Mouse (Mus musculus) hindbrain, embryonic 11.5 days (tissue): ENCODE results near the gene Igfbp4. TPM values are rescaled to one million over a fixed set of nuclear protein-coding genes. Genes with fewer than 3 reads are reported as not detected.

Source experiments
- ATAC-seq: fragments of 200-750 bp; cut with Nextera tagmentation; 2 replicates; pipeline ENCODE4 v1.8.0; 2017; ENCODE audit warnings: mild to moderate bottlenecking, moderate TSS enrichment, moderate library complexity; ENCODE audit not compliant: low FRiP score
- DNase-seq: peaks from one replicate; pipeline ENCODE4 v3.0.0-alpha.2; 2015; ENCODE audit warnings: low spot score
- H3K27ac ChIP-seq: fragments of 300-500 bp; sonication (generic); 2 replicates; pipeline ENCODE4 v1.5.1; 2014; ENCODE audit warnings: mild to moderate bottlenecking, low read depth, low read length
- H3K27me3 ChIP-seq: fragments of 300-500 bp; sonication (generic); 2 replicates; pipeline ENCODE4 v1.6.1; 2014; ENCODE audit warnings: mild to moderate bottlenecking, low read length, moderate library complexity, mixed read lengths; ENCODE audit not compliant: control insufficient read depth, insufficient read depth
- H3K36me3 ChIP-seq: fragments of 300-500 bp; sonication (generic); 2 replicates; pipeline ENCODE4 v1.6.1; 2014; ENCODE audit warnings: mild to moderate bottlenecking, low read length, moderate library complexity, mixed read lengths; ENCODE audit not compliant: control insufficient read depth, insufficient read depth
- H3K4me1 ChIP-seq: fragments of 300-500 bp; sonication (generic); replicated peaks from 2 replicates; pipeline ENCODE4 v1.6.1; 2014; ENCODE audit warnings: low read length, mixed read lengths; ENCODE audit not compliant: control insufficient read depth, insufficient read depth
- H3K4me2 ChIP-seq: fragments of 300-500 bp; sonication (generic); replicated peaks from 2 replicates; pipeline ENCODE4 v1.6.1; 2014; ENCODE audit warnings: mild to moderate bottlenecking, low read depth, low read length
- H3K4me3 ChIP-seq: fragments of 300-500 bp; sonication (generic); 2 replicates; pipeline ENCODE4 v1.5.1; 2014; ENCODE audit warnings: low read depth, low read length
- H3K9ac ChIP-seq: fragments of 300-500 bp; sonication (generic); 2 replicates; pipeline ENCODE4 v1.6.1; 2014; ENCODE audit warnings: low read depth, low read length
- H3K9me3 ChIP-seq: fragments of 300-500 bp; sonication (generic); 2 replicates; pipeline ENCODE4 v1.6.1; 2016; ENCODE audit warnings: low read length; ENCODE audit not compliant: control insufficient read depth
- WGBS: fragments of 180-500 bp; shearing (Covaris S2); extraction: QIAGEN DNeasy Blood & Tissue Kit; methylation state at CpG from one replicate; pipeline ENCODE4 v1.1.7; 2014; 5-methylcytosine and 5-hydroxymethylcytosine counted together
- polyA plus RNA-seq: library from polyadenylated mRNA; unstranded; fragments of >200 nt; fragmentation: Nextera tagmentation; extraction: Ambion mirVana; gene quantifications from 2 replicates; pipeline ENCODE4 v1.2.1, GENCODE M21; 2014

Gene Igfbp4
- polyA plus RNA-seq = 288 and 295 TPM in 2 replicates

DNA sequence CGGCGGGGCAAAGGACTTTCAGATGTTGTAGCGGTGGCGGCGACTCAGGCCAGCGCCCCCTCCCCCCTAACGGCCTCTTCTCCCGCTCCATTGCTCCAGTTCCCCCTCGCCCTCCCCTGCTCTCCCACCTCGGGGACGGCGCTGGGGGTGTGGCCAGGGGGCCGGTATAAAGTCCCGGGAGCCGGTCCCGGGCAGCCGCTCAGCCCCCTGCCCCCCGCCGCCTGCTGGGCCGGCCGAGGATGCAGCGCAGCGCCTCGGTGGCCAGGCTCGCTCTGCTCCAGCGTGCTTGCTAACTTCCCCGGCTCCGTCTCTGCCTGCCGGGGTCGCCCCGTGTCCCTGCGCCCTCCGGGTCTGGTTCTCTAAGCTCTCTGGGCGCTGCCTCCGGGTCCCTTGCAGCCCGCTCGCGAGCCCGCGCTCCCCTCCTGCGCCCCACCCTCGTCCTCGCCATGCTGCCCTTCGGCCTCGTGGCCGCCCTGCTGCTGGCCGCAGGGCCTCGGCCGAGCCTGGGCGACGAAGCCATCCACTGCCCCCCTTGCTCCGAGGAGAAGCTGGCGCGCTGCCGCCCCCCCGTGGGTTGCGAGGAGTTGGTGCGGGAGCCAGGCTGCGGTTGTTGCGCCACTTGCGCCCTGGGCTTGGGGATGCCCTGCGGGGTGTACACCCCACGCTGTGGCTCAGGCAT, at the start of gene Igfbp4:
Igfbp4 (plus strand) TSS at position 194 of the 679 bp plus-strand sequence.
- 0 out of 2 replicates have a peak, but pooled peaks cover 4% of the 10 kb centered on the region for H3K4me1 ChIP-seq

DNA sequence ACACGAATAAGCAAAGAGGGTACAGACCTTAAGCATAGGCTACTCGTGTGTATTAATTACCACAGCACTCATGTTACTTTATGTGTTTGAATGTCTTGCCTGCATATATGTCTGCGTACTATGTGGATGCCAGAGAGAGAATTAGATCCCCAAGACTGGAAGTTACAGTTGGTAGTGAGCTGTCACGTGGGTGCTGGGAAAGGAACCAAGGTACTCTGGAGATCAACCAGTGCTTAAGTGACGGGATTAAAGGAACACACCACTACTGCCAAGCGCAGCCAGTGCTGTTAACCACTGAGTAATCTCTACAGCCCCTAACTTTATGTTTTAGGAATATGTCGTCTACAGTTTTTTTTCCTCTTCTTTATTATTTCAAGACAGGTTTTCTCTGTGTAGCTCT, 45.1 kb upstream of the Igfbp4 start:
- no peak overlapping the region for H3K9ac ChIP-seq

More for the DNA sequence above, at the start of gene Igfbp4:
- peak within 1 kb of the TSS; percentile 98 for H3K4me2 ChIP-seq
- H3K36me3 ChIP-seq = no peaks in the 10 kb centered on the region
- H3K9me3 ChIP-seq = no peaks in the 10 kb centered on the region
- no peaks in the 10 kb centered on the region for H3K27me3 ChIP-seq
- H3K27ac ChIP-seq = peak within 1 kb of the TSS; percentile 93
- DNase-seq (peak; percentile 85), ATAC-seq (peak; percentile 79)
- under 1% methylated on average over 51 of the region's 63 CpGs for WGBS
- peak within 1 kb of the TSS; percentile 68 for H3K4me3 ChIP-seq
- H3K9ac ChIP-seq = peak within 1 kb of the TSS; percentile 89

DNA sequence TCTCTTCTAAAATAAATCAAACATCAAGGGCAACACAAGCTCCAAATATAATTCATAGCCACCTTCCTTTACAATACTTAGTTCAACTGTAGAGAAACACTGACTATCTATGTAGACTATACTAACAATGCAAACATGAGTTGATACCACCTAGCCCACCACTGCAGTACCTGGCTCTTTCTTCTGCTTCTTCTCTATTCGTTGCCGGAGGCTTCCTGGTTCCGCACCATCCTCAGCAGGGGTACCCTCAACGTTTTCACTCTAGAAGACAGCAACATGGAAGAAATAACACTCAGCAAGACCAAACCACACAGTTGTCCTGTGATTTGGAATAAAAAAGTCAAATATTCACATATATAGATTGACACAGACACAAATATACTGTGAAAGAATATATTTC, 43.4 kb upstream of the Igfbp4 start:
- H3K27me3 ChIP-seq = no peaks in the 10 kb centered on the region
- DNase-seq (no peak), ATAC-seq (no peak)
- no peak overlapping the region for H3K4me3 ChIP-seq
- H3K9ac ChIP-seq = no peak overlapping the region
- 93% methylated on average over 4 of the region's 4 CpGs for WGBS
- peaks cover 32% of the 10 kb centered on the region for H3K36me3 ChIP-seq
- H3K9me3 ChIP-seq = no peaks in the 10 kb centered on the region
- H3K27ac ChIP-seq = no peak overlapping the region
- H3K4me2 ChIP-seq = no peak overlapping the region
- H3K4me1 ChIP-seq = no peaks in the 10 kb centered on the region

More for the DNA sequence above, 45.1 kb upstream of the Igfbp4 start:
- Histone ChIP-seq H3K4me2 (no peak overlapping the region), H3K36me3 (peaks cover 27% of the 10 kb centered on the region), H3K27ac (no peak overlapping the region), H3K9me3 (no peaks in the 10 kb centered on the region), H3K4me1 (no peaks in the 10 kb centered on the region), H3K27me3 (no peaks in the 10 kb centered on the region), H3K4me3 (no peak overlapping the region)
- 93% methylated on average over 7 of the region's 7 CpGs for WGBS
- DNase-seq (no peak), ATAC-seq (no peak)

DNA sequence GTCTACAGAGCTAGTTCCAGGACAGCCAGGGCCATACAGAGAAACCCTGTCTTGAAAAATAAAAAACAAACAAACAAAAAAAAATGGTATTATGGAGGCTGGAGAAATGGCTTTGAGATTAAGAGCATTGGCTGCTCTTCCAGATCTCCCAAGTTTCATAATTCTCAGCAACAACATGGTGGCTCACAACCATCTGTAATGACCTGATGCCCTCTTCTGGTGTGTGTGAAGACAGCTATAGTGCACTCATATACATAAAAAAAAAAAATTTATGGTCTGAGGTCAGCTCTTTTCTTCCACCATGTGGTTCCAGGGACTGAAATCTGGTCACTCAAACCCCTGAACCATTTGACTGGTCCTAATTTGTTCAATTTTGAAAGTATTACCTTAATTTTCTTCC, 42.3 kb upstream of the Igfbp4 start:
- Histone ChIP-seq H3K4me2 (no peak overlapping the region), H3K4me3 (no peak overlapping the region), H3K36me3 (peaks cover 30% of the 10 kb centered on the region), H3K9ac (no peak overlapping the region), H3K4me1 (no peaks in the 10 kb centered on the region), H3K27ac (no peak overlapping the region), H3K9me3 (no peaks in the 10 kb centered on the region), H3K27me3 (no peaks in the 10 kb centered on the region)
- ATAC-seq = no peak
- no peak for DNase-seq

DNA sequence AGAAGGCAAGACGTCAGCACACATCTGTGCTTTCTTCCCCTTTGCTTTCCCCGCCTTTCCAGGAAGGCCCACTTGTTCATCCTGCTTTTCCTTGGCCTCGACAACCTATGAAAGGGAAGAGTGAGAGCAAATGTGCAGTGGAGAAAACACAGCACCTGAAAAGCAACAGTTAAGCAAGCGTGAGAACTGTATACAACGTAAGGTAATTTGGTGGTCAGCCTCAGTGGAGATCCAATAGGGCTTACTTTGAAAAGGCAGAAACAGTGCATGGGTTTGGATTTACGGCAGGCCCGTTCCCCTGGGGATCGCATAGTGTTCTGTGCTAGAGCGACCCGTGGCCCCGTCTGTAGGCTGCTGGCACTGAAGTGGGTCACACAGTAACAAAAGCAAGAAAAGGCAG, 41.8 kb upstream of the Igfbp4 start:
- 91% methylated on average over 11 of the region's 11 CpGs for WGBS
- Histone ChIP-seq H3K4me3 (no peak overlapping the region), H3K36me3 (peaks cover 28% of the 10 kb centered on the region), H3K9me3 (no peaks in the 10 kb centered on the region), H3K9ac (no peak overlapping the region), H3K4me1 (no peaks in the 10 kb centered on the region), H3K27me3 (no peaks in the 10 kb centered on the region), H3K27ac (no peak overlapping the region), H3K4me2 (no peak overlapping the region)
- DNase-seq = no peak
- no peak for ATAC-seq

DNA sequence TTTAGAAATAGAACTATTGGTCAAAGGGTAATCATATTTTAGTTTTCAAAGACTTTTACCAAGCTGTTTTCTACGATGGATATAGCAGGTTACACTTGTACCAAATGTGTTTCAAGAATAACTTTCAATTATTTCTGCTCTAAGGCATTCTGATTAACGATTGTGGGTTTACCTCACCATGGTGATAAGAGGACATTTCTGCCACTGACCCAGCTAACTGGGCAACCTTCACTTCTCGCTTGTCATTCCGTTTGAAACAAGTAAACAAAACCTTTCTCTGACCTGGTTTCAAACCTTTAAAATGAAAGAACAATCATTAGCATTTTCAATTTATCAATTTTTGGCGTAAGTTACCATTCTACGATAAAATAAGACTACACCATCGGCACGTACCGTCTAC, 34.3 kb upstream of the Igfbp4 start:
- H3K27ac ChIP-seq = no peak overlapping the region
- ATAC-seq (no peak), DNase-seq (no peak)
- H3K4me1 ChIP-seq = no peaks in the 10 kb centered on the region
- H3K4me2 ChIP-seq = no peak overlapping the region
- no peak overlapping the region for H3K9ac ChIP-seq
- no peak overlapping the region for H3K4me3 ChIP-seq
- H3K36me3 ChIP-seq = peaks cover 6% of the 10 kb centered on the region; the same call in 1 of the 2 replicates
- no peaks in the 10 kb centered on the region for H3K9me3 ChIP-seq
- 95% methylated on average over 9 of the region's 9 CpGs for WGBS
- no peaks in the 10 kb centered on the region for H3K27me3 ChIP-seq

DNA sequence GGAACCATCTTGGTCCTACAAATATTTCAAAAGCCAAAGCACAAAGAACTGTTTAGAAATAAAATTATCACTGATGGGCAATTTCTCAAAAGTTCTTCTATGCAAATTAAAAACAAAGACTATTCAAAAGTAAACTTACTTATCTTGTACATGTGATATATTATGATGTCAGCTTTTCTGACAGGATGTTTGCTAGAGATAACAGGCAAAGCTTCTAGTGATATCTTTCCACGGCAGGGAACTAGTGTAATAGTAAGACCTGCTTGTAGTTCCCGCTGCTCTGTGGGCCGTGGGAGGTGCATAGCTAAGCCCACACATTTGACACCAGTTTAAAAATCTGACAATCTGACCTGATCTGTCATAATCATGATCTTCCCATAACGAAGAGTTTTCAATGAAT, 30.9 kb upstream of the Igfbp4 start:
- ATAC-seq (no peak), DNase-seq (no peak)
- Histone ChIP-seq H3K27me3 (no peaks in the 10 kb centered on the region), H3K4me3 (no peak overlapping the region), H3K27ac (no peak overlapping the region), H3K9me3 (no peaks in the 10 kb centered on the region), H3K9ac (no peak overlapping the region), H3K4me2 (no peak overlapping the region), H3K4me1 (no peaks in the 10 kb centered on the region), H3K36me3 (peaks cover 11% of the 10 kb centered on the region)
- WGBS = 96% methylated on average over 4 of the region's 4 CpGs

DNA sequence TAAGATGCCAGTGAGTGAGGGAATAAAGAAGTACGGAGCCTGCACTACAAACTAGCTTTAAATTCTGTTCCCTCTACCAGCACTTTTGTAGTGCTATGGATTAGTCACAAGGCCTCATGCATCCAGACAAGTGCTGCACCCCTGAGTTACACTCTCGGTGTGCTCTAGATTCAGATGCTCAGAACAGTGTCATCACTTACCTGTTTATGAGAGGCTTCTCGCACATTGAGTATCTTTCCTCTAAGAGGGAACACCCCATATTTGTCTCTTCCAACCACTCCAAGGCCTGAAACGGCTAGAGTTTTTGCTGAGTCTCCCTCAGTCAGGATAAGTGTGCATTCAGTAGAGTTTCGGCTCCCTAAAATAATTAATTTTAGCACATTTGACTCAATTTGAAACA, 30.3 kb upstream of the Igfbp4 start:
- H3K9ac ChIP-seq = no peak overlapping the region
- no peak for ATAC-seq
- no peak overlapping the region for H3K4me3 ChIP-seq
- H3K36me3 ChIP-seq = peaks cover 11% of the 10 kb centered on the region
- 96% methylated on average over 5 of the region's 5 CpGs for WGBS
- H3K27ac ChIP-seq = no peak overlapping the region
- H3K4me1 ChIP-seq = no peaks in the 10 kb centered on the region
- no peaks in the 10 kb centered on the region for H3K27me3 ChIP-seq
- no peak for DNase-seq
- H3K4me2 ChIP-seq = no peak overlapping the region
- H3K9me3 ChIP-seq = no peaks in the 10 kb centered on the region

DNA sequence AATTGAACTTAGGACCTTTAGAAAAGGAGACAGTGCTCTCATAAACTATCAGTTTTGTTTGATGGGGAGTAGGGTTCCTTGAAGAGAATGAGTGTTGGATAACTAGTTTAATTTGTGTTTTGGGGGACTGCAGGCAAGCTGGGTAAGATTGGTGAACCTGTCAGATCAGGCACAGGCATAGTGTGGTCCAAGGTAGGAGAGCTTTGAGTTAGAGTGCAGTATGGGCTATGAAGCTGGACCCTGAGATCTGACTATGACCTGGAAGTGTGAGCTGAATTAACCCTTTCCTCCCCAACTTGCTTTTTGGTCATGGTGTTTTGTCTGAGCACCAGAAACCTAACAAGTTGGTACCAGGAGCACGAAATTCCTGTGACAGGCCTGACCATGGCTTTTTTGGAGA, 27.2 kb upstream of the Igfbp4 start:
- H3K9ac ChIP-seq = no peak overlapping the region
- DNase-seq (no peak), ATAC-seq (no peak)
- no peak overlapping the region for H3K27ac ChIP-seq
- no peak overlapping the region for H3K4me2 ChIP-seq
- 91% methylated on average over 1 of the region's 1 CpGs for WGBS
- H3K4me3 ChIP-seq = no peak overlapping the region
- H3K9me3 ChIP-seq = no peaks in the 10 kb centered on the region
- no peaks in the 10 kb centered on the region for H3K27me3 ChIP-seq
- no peaks in the 10 kb centered on the region for H3K4me1 ChIP-seq
- H3K36me3 ChIP-seq = peaks cover 17% of the 10 kb centered on the region
